Mouse (Mus musculus): ENCODE measurements around the gene Qsox1.

The Qsox1 gene

GRCm38 (mm10) chr1:155801014-155801991 is 11.4 kb downstream of the Qsox1 start:
- DNase-seq (ENCODE audit: low read depth in 1 of 2, low spot score in 2 of 2): no peak

GRCm38 (mm10) chr1:155798000-155798399 is 14.7 kb downstream of the Qsox1 start:
- no peak for DNase-seq (ENCODE audit: low read depth in 1 of 2, low spot score in 2 of 2)

- no peak for DNase-seq (ENCODE audit: low read depth in 1 of 2, low spot score in 2 of 2)
Measured at GRCm38 (mm10) chr1:155797425-155797824, 15.3 kb downstream of the Qsox1 start.

GRCm38 (mm10) chr1:155796757-155797405 is 15.8 kb downstream of the Qsox1 start:
- no peak for DNase-seq (ENCODE audit: low read depth in 1 of 2, low spot score in 2 of 2)

- DNase-seq (ENCODE audit: low read depth in 1 of 2, low spot score in 2 of 2): no peak
Measured at GRCm38 (mm10) chr1:155795791-155796233, 16.9 kb downstream of the Qsox1 start.

GRCm38 (mm10) chr1:155794855-155795254 is 17.8 kb downstream of the Qsox1 start:
- no peak for DNase-seq (ENCODE audit: low read depth in 1 of 2, low spot score in 2 of 2)

GRCm38 (mm10) chr1:155791919-155792318 is 20.8 kb downstream of the Qsox1 start:
- no peak for DNase-seq (ENCODE audit: low read depth in 1 of 2, low spot score in 2 of 2)

GRCm38 (mm10) chr1:155790111-155790974 is 22.3 kb downstream of the Qsox1 start:
- DNase-seq (ENCODE audit: low read depth in 1 of 2, low spot score in 2 of 2): no peak

- DNase-seq (ENCODE audit: low read depth in 1 of 2, low spot score in 2 of 2): no peak
Measured at GRCm38 (mm10) chr1:155785886-155786285, 26.8 kb downstream of the Qsox1 start.

GRCm38 (mm10) chr1:155784343-155785205 is 28.1 kb downstream of the Qsox1 start:
- no peak for DNase-seq (ENCODE audit: low read depth in 1 of 2, low spot score in 2 of 2)

- no peak for DNase-seq (ENCODE audit: low read depth in 1 of 2, low spot score in 2 of 2)
Measured at GRCm38 (mm10) chr1:155782382-155782781, 30.3 kb downstream of the Qsox1 start.

GRCm38 (mm10) chr1:155777641-155778625 is 34.8 kb downstream of the Qsox1 start:
- DNase-seq (ENCODE audit: low read depth in 1 of 2, low spot score in 2 of 2): no peak

GRCm38 (mm10) chr1:155759167-155759566 is 53.5 kb downstream of the Qsox1 start:
- no peak for DNase-seq (ENCODE audit: low read depth in 1 of 2, low spot score in 2 of 2)

- no peak for DNase-seq (ENCODE audit: low read depth in 1 of 2, low spot score in 2 of 2)
Measured at GRCm38 (mm10) chr1:155758711-155759110, 54.0 kb downstream of the Qsox1 start.

GRCm38 (mm10) chr1:155757621-155758020 is 55.1 kb downstream of the Qsox1 start:
- no peak for DNase-seq (ENCODE audit: low read depth in 1 of 2, low spot score in 2 of 2)

GRCm38 (mm10) chr1:155753411-155753810 is 59.3 kb downstream of the Qsox1 start:
- no peak for DNase-seq (ENCODE audit: low read depth in 1 of 2, low spot score in 2 of 2)

- DNase-seq (ENCODE audit: low read depth in 1 of 2, low spot score in 2 of 2): no peak
Measured at GRCm38 (mm10) chr1:155751484-155752255, 61.0 kb downstream of the Qsox1 start, which contains the start of gene Lhx4. TSS of gene Lhx4 (minus strand) at chr1:155751684.

- DNase-seq (ENCODE audit: low read depth in 1 of 2, low spot score in 2 of 2): no peak
Measured at GRCm38 (mm10) chr1:155750517-155751178, 62.0 kb downstream of the Qsox1 start.
